Mouse (Mus musculus): ENCODE results near the gene Klhl25. TPM values are rescaled to one million over a fixed set of nuclear protein-coding genes. Genes with fewer than 3 reads are reported as not detected.
"Not testable (repeated sequence)": the region's sequence is repeated elsewhere in the genome, so short reads cannot be mapped to it uniquely, and the experiment has no call there.

The Klhl25 gene
- polyA plus RNA-seq, 1 experiment, result 18.2 TPM

DNA sequence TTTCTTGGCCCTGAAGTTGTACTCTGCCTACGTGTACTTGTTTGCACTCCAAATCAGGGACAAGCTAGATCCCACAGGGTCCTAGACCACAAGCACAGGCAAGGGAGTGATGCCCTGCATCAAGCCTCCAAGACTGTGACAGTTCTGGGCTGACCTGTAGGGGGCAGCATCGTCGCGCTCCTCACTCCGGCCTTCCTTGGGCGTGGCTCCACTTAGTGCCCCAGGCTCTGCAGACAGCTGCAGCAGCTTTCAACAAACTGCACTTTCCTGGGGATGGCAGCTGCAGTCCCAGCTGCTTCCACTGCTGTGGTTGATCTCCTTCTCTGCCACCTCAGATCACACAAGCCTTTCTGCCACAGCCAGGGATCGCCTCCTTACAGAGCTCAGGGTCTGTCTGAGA is 65.8 kb downstream of the Klhl25 start:
- Histone ChIP-seq H3K79me3 (ENCODE audit: low read depth) (no peaks in the 10 kb centered on the region), H3K36me3 (ENCODE audit: control insufficient read depth, insufficient read depth) (no peaks in the 10 kb centered on the region), H3ac (ENCODE audit: control insufficient read depth, insufficient read length, low read depth) (no peak overlapping the region), H3K4me3 (ENCODE audit: insufficient read depth, poor library complexity, severe bottlenecking) (no peak overlapping the region), H3K79me2 (ENCODE audit: control insufficient read depth, insufficient read depth) (no peaks in the 10 kb centered on the region), H3K27me3 (ENCODE audit: control insufficient read depth, insufficient read depth, insufficient read length) (no peaks in the 10 kb centered on the region)
- TF ChIP-seq CEBPB (IDR thresholded peaks at IDR 0.05; ENCODE audit: low read depth), result no peak
- peak; percentile 73 for TF ChIP-seq MYOD1 (IDR thresholded peaks at IDR 0.05; ENCODE audit: control insufficient read depth, insufficient read length, low read depth)
- TF ChIP-seq USF1 (IDR thresholded peaks at IDR 0.05; ENCODE audit: low read depth), result no peak
- TF ChIP-seq MAX (IDR thresholded peaks at IDR 0.05), result no peak
- TF ChIP-seq MYOG (IDR thresholded peaks at IDR 0.05; ENCODE audit: control insufficient read depth, extremely low read depth, insufficient read length), result no peak
- TF ChIP-seq CTCF (IDR thresholded peaks at IDR 0.05; ENCODE audit: control insufficient read depth, insufficient read depth, insufficient read length), result peak; percentile 88
- no peak for TF ChIP-seq FOSL1 (IDR thresholded peaks at IDR 0.05; ENCODE audit: insufficient read depth, low read length, poor library complexity, severe bottlenecking)

DNA sequence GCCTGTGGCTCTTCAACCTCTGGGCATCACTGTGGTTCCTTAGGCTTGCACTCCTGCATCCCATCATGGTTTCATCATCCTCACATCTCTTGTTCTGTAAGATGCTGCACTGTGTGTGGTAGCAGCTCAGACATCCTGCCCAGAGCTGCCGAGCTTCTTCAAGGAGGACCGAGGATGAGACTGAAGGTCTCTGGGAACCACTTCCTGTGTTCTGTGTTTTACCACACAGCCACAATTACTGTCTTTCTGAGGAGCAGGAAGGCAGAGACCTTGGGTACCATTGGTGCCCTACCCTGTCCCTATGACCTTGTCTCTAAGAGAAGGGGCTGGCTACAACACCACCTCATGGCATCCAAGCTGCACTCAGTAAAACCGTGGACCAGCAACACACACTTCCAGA is 67.4 kb downstream of the Klhl25 start:
- H3K27me3 ChIP-seq (ENCODE audit: control insufficient read depth, insufficient read depth, insufficient read length); H3K4me3 ChIP-seq (ENCODE audit: insufficient read depth, poor library complexity, severe bottlenecking); H3K79me3 ChIP-seq (ENCODE audit: low read depth): not testable (repeated sequence)

DNA sequence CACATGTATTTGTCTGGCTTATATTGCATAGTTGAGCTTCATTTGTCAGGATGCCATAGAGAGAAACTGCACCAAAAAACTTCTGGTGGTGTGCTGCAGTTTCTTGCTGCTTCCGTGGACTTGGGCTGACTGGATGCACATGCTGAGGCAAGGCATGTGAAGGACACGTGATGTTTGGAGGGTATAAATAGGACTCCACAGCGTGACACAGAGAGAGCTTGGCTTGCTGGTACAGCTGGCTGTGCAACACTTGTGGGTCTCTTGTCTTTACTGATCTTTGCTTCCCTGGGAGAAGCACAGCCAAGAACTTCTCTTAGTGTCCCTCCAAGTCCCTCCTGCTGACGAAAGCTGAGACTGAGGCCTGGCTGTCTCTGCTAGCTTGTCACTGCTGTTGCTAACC is 69.6 kb downstream of the Klhl25 start:
- TF ChIP-seq FOSL1 (IDR thresholded peaks at IDR 0.05; ENCODE audit: insufficient read depth, low read length, poor library complexity, severe bottlenecking) (no peak), MAX (IDR thresholded peaks at IDR 0.05) (no peak), MYOG (IDR thresholded peaks at IDR 0.05; ENCODE audit: control insufficient read depth, extremely low read depth, insufficient read length) (no peak), CTCF (IDR thresholded peaks at IDR 0.05; ENCODE audit: control insufficient read depth, insufficient read depth, insufficient read length) (no peak), CEBPB (IDR thresholded peaks at IDR 0.05; ENCODE audit: low read depth) (no peak), MYOD1 (IDR thresholded peaks at IDR 0.05; ENCODE audit: control insufficient read depth, insufficient read length, low read depth) (no peak), USF1 (IDR thresholded peaks at IDR 0.05; ENCODE audit: low read depth) (no peak)

More for the DNA sequence above, 67.4 kb downstream of the Klhl25 start:
- not testable (repeated sequence) for H3K36me3 ChIP-seq (ENCODE audit: control insufficient read depth, insufficient read depth); H3ac ChIP-seq (ENCODE audit: control insufficient read depth, insufficient read length, low read depth); H3K79me2 ChIP-seq (ENCODE audit: control insufficient read depth, insufficient read depth)

DNA sequence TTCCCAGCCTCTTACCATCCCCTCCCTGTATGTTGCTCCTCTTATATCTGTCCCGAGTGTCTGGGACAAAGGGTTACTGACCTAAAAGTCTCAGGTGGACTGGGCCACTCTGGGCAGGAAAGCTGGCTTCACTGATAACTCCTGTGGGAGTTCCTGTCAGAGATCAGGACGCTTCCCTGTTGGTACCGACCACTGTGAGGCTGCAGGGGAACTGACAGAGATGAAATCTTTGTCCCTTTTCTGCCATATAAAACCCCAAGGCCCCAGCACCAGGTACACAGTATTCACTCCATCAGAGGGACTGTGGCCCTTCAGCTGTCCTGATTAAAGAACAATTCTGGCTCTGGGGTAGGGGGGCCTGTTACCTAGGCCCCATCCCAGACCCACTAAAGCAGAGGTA is 71.6 kb downstream of the Klhl25 start:
- not testable (repeated sequence) for H3K27me3 ChIP-seq (ENCODE audit: control insufficient read depth, insufficient read depth, insufficient read length); H3K4me3 ChIP-seq (ENCODE audit: insufficient read depth, poor library complexity, severe bottlenecking); H3ac ChIP-seq (ENCODE audit: control insufficient read depth, insufficient read length, low read depth); H3K79me3 ChIP-seq (ENCODE audit: low read depth); H3K79me2 ChIP-seq (ENCODE audit: control insufficient read depth, insufficient read depth); H3K36me3 ChIP-seq (ENCODE audit: control insufficient read depth, insufficient read depth)

More for the DNA sequence above, 69.6 kb downstream of the Klhl25 start:
- Histone ChIP-seq H3K4me3 (ENCODE audit: insufficient read depth, poor library complexity, severe bottlenecking) (no peak overlapping the region), H3K27me3 (ENCODE audit: control insufficient read depth, insufficient read depth, insufficient read length) (no peaks in the 10 kb centered on the region), H3K79me2 (ENCODE audit: control insufficient read depth, insufficient read depth) (no peaks in the 10 kb centered on the region), H3ac (ENCODE audit: control insufficient read depth, insufficient read length, low read depth) (no peak overlapping the region), H3K79me3 (ENCODE audit: low read depth) (no peaks in the 10 kb centered on the region), H3K36me3 (ENCODE audit: control insufficient read depth, insufficient read depth) (no peaks in the 10 kb centered on the region)

Data from C2C12 (cell line).